Mouse (Mus musculus): Measurements from ENCODE around the gene Fbxl19.
"Not testable (repeated sequence)": the region's sequence is repeated elsewhere in the genome, so short reads cannot be mapped to it uniquely, and the experiment has no call there.

Fbxl19 gene

GRCm38 (mm10) chr7:127730170-127730569, 14.2 kb upstream of the Fbxl19 start:
- no peak for DNase-seq

GRCm38 (mm10) chr7:127732066-127732465, 12.3 kb upstream of the Fbxl19 start, which contains the start of gene Ctf2:
Ctf2 (minus strand) TSS chr7:127732166.
- DNase-seq = not testable (repeated sequence)

GRCm38 (mm10) chr7:127745251-127745651, 908 bp downstream of the Fbxl19 start:
- peak; percentile 91 for DNase-seq

- DNase-seq = peak; percentile 97
Measured at GRCm38 (mm10) chr7:127745652-127746493, 1.5 kb downstream of the Fbxl19 start.

GRCm38 (mm10) chr7:127746494-127747491, 2.5 kb downstream of the Fbxl19 start:
- peak; percentile 73 for DNase-seq

GRCm38 (mm10) chr7:127747559-127748234, 3.4 kb downstream of the Fbxl19 start:
- no peak for DNase-seq

GRCm38 (mm10) chr7:127748235-127748560, 3.9 kb downstream of the Fbxl19 start:
- peak; percentile 49 for DNase-seq

GRCm38 (mm10) chr7:127750131-127751127, 6.1 kb downstream of the Fbxl19 start:
- DNase-seq = no peak

GRCm38 (mm10) chr7:127751619-127752018, 7.3 kb downstream of the Fbxl19 start:
- DNase-seq = no peak

- DNase-seq = no peak
Measured at GRCm38 (mm10) chr7:127752069-127752468, 7.7 kb downstream of the Fbxl19 start.

GRCm38 (mm10) chr7:127753158-127753557, 8.8 kb downstream of the Fbxl19 start:
- no peak for DNase-seq

- no peak for DNase-seq
Measured at GRCm38 (mm10) chr7:127753741-127754140, 9.4 kb downstream of the Fbxl19 start.

GRCm38 (mm10) chr7:127759716-127760115, 15.4 kb downstream of the Fbxl19 start:
- no peak for DNase-seq

- DNase-seq = no peak
Measured at GRCm38 (mm10) chr7:127760478-127760877, 16.1 kb downstream of the Fbxl19 start.

GRCm38 (mm10) chr7:127761026-127761425, 16.7 kb downstream of the Fbxl19 start:
- DNase-seq = peak; percentile 69

- DNase-seq = no peak
Measured at GRCm38 (mm10) chr7:127763642-127764041, 19.3 kb downstream of the Fbxl19 start.

- no peak for DNase-seq
Measured at GRCm38 (mm10) chr7:127765756-127766155, 21.4 kb downstream of the Fbxl19 start.

GRCm38 (mm10) chr7:127766851-127767609, 22.7 kb downstream of the Fbxl19 start:
- no peak for DNase-seq

- peak; percentile 38 for DNase-seq
Measured at GRCm38 (mm10) chr7:127767671-127768345, 23.5 kb downstream of the Fbxl19 start.

GRCm38 (mm10) chr7:127768346-127768996, 24.1 kb downstream of the Fbxl19 start:
- DNase-seq = peak; percentile 36

All from cerebellum, adult 11 months (tissue).